Mouse (Mus musculus) liver, embryonic 14.5 days (tissue): ENCODE results near the gene Alkbh3.

ENCODE experiments used
- CTCF ChIP-seq: IDR thresholded peaks from 2 replicates; pipeline ENCODE4 v1.5.1; 2016; ENCODE audit warnings: antibody characterized with exemption, low read depth, control low read depth
- EP300 ChIP-seq: IDR thresholded peaks from 2 replicates; pipeline ENCODE4 v1.6.1; 2016; ENCODE audit warnings: antibody characterized with exemption, low read depth

GRCm38 (mm10) chr2:94001411-94001810 lies 9.2 kb downstream of the Alkbh3 start:
- TF ChIP-seq EP300: no peak
- no peak for TF ChIP-seq CTCF
